Mouse (Mus musculus) urinary bladder, adult 2 months (tissue): Measurements from ENCODE around the gene Parg. TPM values are rescaled to one million over a fixed set of nuclear protein-coding genes. Genes with fewer than 3 reads are reported as not detected.

Experiments
- DNase-seq: peaks from one replicate; pipeline ENCODE4 v3.0.0; 2022; ENCODE audit warnings: low spot score
- polyA plus RNA-seq: library from polyadenylated mRNA; depleted of rRNA; stranded (reverse); fragments of >200 nt; gene quantifications from 2 replicates; pipeline ENCODE4 v1.2.3, GENCODE M21; 2012; rRNA removed

Parg gene
- polyA plus RNA-seq, 1 experiment = 11.4 TPM

DNA sequence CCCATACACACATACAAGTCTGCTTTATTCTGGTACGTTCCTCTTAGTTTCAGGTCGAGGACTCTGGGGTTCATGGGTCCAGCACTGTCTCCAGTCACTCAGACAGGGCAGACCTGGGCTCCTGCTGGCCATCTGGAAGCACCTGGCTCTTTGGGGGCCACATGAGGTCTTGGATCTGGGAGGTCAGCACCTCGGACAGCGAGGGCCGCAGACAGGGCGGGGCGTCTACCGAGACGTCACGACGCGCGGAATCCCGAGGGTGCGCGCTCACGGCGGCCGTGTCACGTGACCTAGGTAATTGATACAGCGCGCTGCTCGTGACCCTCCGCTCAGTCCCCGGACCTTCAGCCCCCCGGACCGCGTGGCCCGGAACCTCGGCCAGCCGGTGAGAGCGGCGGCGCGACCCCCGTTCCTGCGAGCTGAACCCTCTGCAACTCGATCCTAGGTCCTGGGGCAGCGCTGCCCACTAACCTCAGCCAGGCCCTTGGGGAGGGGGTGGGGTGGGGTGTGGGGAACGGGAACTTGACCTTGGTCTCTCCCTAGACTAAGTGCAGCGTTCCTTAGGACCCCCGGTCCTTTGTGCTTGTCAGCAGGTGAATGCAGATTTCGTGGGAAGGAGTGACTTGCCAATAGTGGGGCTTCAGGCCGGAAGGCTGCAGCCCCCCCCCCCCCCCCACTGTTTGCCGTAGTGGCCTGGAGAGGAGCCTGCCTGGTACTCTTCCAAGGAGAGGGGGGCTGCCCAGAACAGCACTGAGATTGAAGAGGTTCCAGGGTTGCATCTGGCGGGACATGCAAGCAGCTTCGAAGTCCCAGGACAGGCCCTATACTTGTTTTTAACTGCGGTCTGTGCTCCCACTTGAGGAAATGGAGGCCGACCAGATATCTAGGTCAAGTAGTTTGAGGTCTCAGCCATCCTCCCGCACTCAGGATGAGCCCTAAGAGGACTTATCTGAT lies 120.3 kb downstream of the Parg start, which contains the start of gene Ogdhl:
Ogdhl (plus strand) TSS at position 288 of the 954 bp plus-strand sequence.
- DNase-seq = peak; percentile 33

DNA sequence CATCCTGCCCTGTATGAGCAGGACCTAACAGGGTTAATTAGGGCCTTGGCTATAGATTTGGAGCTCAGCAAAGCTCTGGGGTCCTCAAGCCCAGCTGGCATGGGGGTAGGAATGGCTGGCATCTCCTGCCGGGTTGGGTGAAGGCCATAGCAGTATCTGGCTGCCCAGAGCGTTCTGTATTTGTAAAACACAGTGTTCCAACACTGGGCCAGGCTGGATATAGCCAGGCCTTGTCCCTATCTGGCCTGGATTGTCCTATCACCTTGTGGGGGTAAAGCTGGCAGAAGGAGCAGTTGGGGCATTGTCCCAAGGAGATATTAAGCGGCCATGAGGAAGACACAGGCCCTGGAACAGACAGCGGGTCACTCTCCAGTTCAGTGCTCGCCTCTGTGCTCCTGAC lies 121.5 kb downstream of the Parg start:
- DNase-seq = no peak

DNA sequence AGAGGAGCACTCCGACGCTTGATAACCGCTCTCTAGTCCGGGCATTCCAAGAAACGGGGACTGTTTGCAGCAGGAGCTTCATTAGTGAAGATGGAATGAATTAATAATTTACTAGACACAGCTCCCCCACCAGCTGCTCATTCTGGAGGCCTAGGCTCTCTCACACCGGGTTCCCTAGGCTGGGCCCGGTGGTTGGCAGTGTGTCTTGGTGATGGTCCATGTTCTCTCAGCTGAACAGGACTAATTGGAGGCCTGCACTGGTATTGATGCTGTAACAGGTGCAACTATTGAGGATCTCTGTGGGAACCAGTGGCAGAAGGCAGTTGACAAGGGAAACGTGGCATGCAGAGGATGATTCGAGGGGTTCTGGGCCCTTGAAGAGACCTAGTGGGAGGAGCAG lies 125.6 kb downstream of the Parg start:
- DNase-seq = no peak

DNA sequence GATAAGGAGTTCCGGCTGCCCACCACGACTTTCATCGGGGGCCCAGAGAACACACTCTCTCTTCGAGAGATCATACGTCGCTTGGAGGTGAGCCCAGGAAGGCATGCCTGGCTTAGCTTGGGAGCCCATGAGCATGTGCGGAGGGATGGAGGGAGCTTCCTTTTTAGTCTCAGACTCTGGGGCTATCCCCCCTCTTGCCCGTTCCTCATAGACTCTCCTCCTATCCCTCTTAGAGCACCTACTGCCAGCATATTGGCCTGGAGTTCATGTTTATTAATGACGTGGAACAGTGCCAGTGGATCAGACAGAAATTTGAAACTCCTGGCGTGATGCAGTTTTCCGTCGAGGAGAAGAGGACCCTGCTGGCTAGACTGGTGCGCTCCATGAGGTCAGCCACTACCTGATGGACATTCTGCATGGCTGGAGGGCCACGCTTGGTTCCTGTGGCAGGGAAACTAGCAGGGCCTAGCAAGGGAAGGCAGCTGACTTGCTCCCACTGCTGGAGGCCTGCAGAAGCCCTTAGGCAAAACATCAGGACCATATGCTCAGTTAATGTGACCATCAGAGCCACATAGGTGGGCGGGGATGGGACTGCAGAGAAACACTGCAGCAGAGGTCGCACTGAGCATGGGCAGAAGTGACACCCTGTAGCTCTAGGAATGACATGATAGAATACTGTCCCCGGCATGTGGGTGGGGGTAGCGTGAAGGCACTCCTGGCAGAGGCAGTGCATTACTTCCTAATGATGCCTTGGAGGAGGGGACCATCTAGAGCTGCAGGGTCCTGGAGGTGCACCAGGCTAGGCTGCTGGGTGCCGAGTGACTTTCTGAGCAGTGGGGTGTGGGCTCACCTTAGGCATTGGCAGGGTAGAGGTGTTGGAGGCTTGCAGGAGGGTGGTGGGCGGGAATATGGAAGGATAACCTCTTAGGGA lies 131.0 kb downstream of the Parg start:
- DNase-seq = no peak

DNA sequence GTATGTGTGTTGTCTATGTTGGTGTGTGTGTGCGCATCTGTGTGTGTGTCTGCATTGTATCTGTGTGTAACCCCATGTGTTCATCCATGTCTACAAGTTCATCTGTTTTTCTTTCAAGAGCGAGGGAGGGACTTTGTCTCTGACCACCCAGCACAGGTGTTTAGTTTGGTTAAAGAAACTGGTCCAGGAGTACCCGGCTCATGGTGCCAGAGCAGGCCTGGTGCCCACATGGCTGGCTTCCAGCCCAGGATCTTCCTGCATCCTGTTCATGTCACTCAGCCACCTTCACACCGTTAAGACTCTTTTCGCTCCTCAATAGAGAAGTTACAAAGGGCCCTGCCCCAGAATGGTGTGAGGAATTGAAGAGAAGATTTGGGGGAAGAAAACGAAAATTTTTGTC lies 134.3 kb downstream of the Parg start:
- DNase-seq = no peak

DNA sequence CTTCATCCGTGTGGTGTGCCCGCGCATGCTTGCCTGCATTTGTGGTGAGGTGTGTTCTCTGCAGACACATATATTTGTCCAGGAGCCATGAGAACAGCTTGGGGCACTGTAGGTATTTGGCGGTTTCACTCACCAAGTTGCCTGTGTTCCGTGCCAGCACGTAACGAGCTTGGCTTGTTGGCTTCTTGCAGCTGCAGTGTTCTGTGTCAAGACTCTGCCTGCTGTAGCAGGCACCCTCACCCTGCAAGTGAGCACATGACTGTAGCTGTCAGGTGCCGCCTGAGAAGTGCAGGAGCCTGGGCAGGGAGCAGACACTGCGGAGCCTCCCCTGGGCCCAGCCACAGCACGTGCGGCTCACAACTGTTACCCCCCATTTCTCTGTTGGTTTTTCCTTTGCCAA lies 134.8 kb downstream of the Parg start:
- DNase-seq = no peak

DNA sequence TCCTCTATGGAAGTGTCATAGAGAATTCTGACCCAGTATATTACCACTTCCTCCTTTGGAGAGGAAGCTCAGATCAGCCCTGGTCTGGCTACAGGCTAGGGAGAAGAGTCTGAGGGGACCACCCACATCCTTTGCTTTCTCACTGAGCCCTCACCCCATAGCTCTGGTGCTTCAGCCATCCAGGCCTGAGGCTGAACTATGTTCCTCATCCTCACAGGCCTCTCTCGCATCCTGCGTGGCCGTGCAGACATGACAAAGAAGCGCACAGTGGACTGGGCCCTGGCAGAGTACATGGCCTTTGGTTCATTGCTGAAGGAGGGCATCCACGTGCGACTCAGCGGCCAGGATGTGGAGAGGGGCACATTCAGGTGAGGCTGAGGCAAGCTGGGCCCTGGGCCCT lies 140.1 kb downstream of the Parg start:
- DNase-seq = no peak

DNA sequence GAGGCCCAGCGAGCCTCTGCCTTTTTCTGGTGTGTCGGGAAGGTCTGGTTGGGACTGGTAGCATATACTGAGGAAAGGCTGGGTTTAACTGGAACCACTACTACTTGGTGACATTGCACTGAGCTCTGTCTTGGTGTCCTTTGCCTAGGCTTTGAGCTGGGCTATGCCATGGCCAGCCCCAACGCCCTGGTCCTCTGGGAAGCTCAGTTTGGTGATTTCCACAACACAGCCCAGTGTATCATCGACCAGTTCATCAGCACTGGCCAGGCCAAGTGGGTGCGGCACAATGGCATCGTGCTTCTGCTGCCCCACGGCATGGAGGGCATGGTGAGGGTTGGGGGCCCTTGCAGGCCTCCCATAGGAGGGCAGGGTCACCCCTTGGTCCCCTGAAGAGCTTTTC lies 142.4 kb downstream of the Parg start:
- DNase-seq = no peak

DNA sequence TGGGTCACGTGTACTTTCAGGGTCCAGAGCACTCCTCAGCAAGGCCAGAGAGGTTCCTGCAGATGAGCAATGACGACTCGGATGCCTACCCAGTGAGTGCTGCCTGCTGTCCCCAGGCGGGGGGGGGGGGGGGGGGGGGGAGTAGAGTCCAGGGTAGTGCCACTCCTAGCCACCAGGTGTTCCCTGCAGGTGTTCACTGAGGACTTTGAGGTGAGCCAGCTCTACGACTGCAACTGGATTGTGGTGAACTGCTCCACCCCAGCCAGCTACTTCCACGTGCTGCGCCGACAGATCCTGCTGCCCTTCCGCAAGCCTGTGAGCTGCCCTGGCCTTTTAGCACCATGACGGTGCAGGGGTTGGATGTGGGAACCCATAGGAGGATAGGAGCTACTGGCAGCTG lies 142.9 kb downstream of the Parg start:
- no peak for DNase-seq

Other genes starting within 250 kb of the Parg start
- 14.0 and 20.8 TPM in 2 replicates for gene Galnt15, start 173.0 kb upstream of the Parg start, polyA plus RNA-seq
- 19.9 and 21.9 TPM in 2 replicates for gene Oxnad1, start 116.6 kb upstream of the Parg start, polyA plus RNA-seq
- 35.7 and 48.1 TPM in 2 replicates for gene Dph3, start 116.2 kb upstream of the Parg start, polyA plus RNA-seq
- gene Msmb, start 59.9 kb upstream of the Parg start, polyA plus RNA-seq = not detected in 2 replicates
- 77.0 and 77.6 TPM in 2 replicates for gene Ncoa4, start 42.1 kb upstream of the Parg start, polyA plus RNA-seq
- 83.2 and 92.1 TPM in 2 replicates for gene Timm23, start 51 bp upstream of the Parg start, polyA plus RNA-seq
- gene Ogdhl, start 120.1 kb downstream of the Parg start, polyA plus RNA-seq = 0.50 and 0.87 TPM in 2 replicates
- gene 1700024G13Rik, start 186.4 kb downstream of the Parg start, polyA plus RNA-seq = not detected in 2 replicates